23 mouse cellular contexts compared by ENCODE assay signal in genomic region chr17:64615420-64615819, GRCm38 (mm10). TPM values are rescaled to one million over a fixed set of nuclear protein-coding genes. Genes with fewer than 3 reads are reported as not detected.
DNase-seq lines count a peak whose midpoint lies in the region; ATAC-seq and TF ChIP-seq lines count a peak whose summit lies in the region.
"Had no signal": no experiment of that assay in that cellular context is flagged by ENCODE, and none has a peak within 500 bp of the region (broad histone marks: within the 10 kb centered on the region; RNA-seq: fewer than 3 reads in every experiment).

No protein-coding gene starts in this region.

- H3K9ac ChIP-seq in heart, adult 2 months (ENCODE audit: low read depth, low read length): no peak overlapping the region
- no peak overlapping the region; the same call in 1 of the 2 replicates for H3K9ac ChIP-seq in liver, adult 2 months (ENCODE audit: low read depth, low read length)
- H3K9ac ChIP-seq in liver, embryonic 12.5 days: no peak overlapping the region
- no peak overlapping the region for H3K9ac ChIP-seq in hindbrain, embryonic 16.5 days (ENCODE audit: low read depth, low read length)
- H3K9ac ChIP-seq: forebrain, embryonic 13.5 days; heart, embryonic 12.5 days; limb, embryonic 12.5 days; liver, embryonic 15.5 days; midbrain, embryonic 12.5 days; neural tube, embryonic 15.5 days; stomach, embryonic 15.5 days had no signal

- no peak for DNase-seq in heart, adult 2 months
- no peak for DNase-seq in heart, postnatal 25 days (ENCODE audit: low spot score)
- no peak for DNase-seq in liver, adult 2 months (ENCODE audit: extremely low read depth, low read depth, low spot score)
- DNase-seq in kidney, postnatal 36 days: peak; percentile 39 to 61
- DNase-seq in right cerebral cortex, adult 2 months (ENCODE audit: low spot score in 2 of 2): no peak
- DNase-seq: adrenal gland, adult 8-10 months; cerebellum, adult 18-20 months; cerebellum, postnatal 25 days; embryo, embryonic 11 days; heart, postnatal 10 days; right cerebral cortex, postnatal 14 days; thymus, postnatal 25 days had no signal

- peaks cover 29% of the 10 kb centered on the region for H3K36me3 ChIP-seq in heart, adult 2 months (ENCODE audit: control insufficient read depth, insufficient read depth, low read length)
- peaks cover 23% of the 10 kb centered on the region for H3K36me3 ChIP-seq in liver, adult 2 months (ENCODE audit: control insufficient read depth, insufficient read depth, low read length)
- peaks cover 4% of the 10 kb centered on the region; the same call in 1 of the 2 replicates for H3K36me3 ChIP-seq in liver, embryonic 12.5 days
- H3K36me3 ChIP-seq in hindbrain, embryonic 16.5 days (ENCODE audit: control insufficient read depth, insufficient read depth, low read length): no peaks in the 10 kb centered on the region
- H3K36me3 ChIP-seq: midbrain, embryonic 12.5 days; neural tube, embryonic 15.5 days; stomach, embryonic 15.5 days had no signal

- TF ChIP-seq POLR2A in heart, adult 2 months (IDR thresholded peaks at IDR 0.05; ENCODE audit: insufficient read depth, low read depth, low read length): no peak
- no peak for TF ChIP-seq POLR2A in liver, adult 2 months (IDR thresholded peaks at IDR 0.05; ENCODE audit: extremely low read depth, insufficient read depth, low read length)

- TF ChIP-seq EP300 in heart, adult 2 months (IDR thresholded peaks at IDR 0.05; ENCODE audit: insufficient read depth, low read depth, low read length): no peak

- peaks cover 34% of the 10 kb centered on the region for H3K4me1 ChIP-seq in heart, adult 2 months (ENCODE audit: control insufficient read depth, insufficient read depth, low read length)
- H3K4me1 ChIP-seq in liver, adult 2 months (ENCODE audit: control insufficient read depth, insufficient read depth, low read length): peaks cover 55% of the 10 kb centered on the region
- peaks cover 30% of the 10 kb centered on the region for H3K4me1 ChIP-seq in liver, embryonic 12.5 days
- H3K4me1 ChIP-seq in hindbrain, embryonic 16.5 days (ENCODE audit: control insufficient read depth, insufficient read depth, low read depth, low read length): peaks cover 6% of the 10 kb centered on the region; the same call in 1 of the 2 replicates
- H3K4me1 ChIP-seq: forebrain, embryonic 13.5 days; midbrain, embryonic 12.5 days had no signal

- no peaks in the 10 kb centered on the region for H3K27me3 ChIP-seq in heart, adult 2 months (ENCODE audit: control insufficient read depth, insufficient read depth, low read length)
- no peaks in the 10 kb centered on the region for H3K27me3 ChIP-seq in liver, adult 2 months (ENCODE audit: control insufficient read depth, insufficient read depth, low read length)
- H3K27me3 ChIP-seq in liver, embryonic 12.5 days (replicated peaks): no peaks in the 10 kb centered on the region
- H3K27me3 ChIP-seq in hindbrain, embryonic 16.5 days (replicated peaks; ENCODE audit: control insufficient read depth, insufficient read depth, low read length): no peaks in the 10 kb centered on the region
- H3K27me3 ChIP-seq: forebrain, embryonic 13.5 days; heart, embryonic 12.5 days; limb, embryonic 12.5 days; liver, embryonic 15.5 days; midbrain, embryonic 12.5 days; neural tube, embryonic 15.5 days; stomach, embryonic 15.5 days had no signal

- ATAC-seq in liver, embryonic 12.5 days: no peak
- 0 out of 2 replicates have a peak, but pooled peaks have one; percentile 28 for ATAC-seq in neutrophil, adult 5-6 weeks (ENCODE audit: extremely low read depth, insufficient number of reproducible peaks, low FRiP score, poor library complexity, severe bottlenecking)
- ATAC-seq in hindbrain, embryonic 16.5 days: no peak
- ATAC-seq: forebrain, embryonic 13.5 days; lung, postnatal 0 days had no signal

- H3K79me2 ChIP-seq in heart, adult 2 months (replicated peaks; ENCODE audit: control insufficient read depth, insufficient read depth, low read length): peaks cover 4% of the 10 kb centered on the region
- H3K79me2 ChIP-seq in liver, adult 2 months (ENCODE audit: control insufficient read depth, insufficient read depth, low read length): peaks cover 53% of the 10 kb centered on the region

- H3K4me2 ChIP-seq in liver, embryonic 12.5 days: no peak overlapping the region
- no peak overlapping the region for H3K4me2 ChIP-seq in hindbrain, embryonic 16.5 days (ENCODE audit: low read length)
- H3K4me2 ChIP-seq: forebrain, embryonic 13.5 days; heart, embryonic 12.5 days; limb, embryonic 12.5 days; liver, embryonic 15.5 days; midbrain, embryonic 12.5 days; neural tube, embryonic 15.5 days; stomach, embryonic 15.5 days had no signal

- H3K4me3 ChIP-seq in heart, adult 2 months: no peak overlapping the region
- no peak overlapping the region for H3K4me3 ChIP-seq in liver, adult 2 months (ENCODE audit: insufficient read depth, low read depth, low read length)
- no peak overlapping the region for H3K4me3 ChIP-seq in liver, embryonic 12.5 days
- no peak overlapping the region for H3K4me3 ChIP-seq in hindbrain, embryonic 16.5 days (ENCODE audit: low read length)
- H3K4me3 ChIP-seq: forebrain, embryonic 13.5 days; heart, embryonic 12.5 days; limb, embryonic 12.5 days; liver, embryonic 15.5 days; midbrain, embryonic 12.5 days; neural tube, embryonic 15.5 days; stomach, embryonic 15.5 days had no signal

- intact Hi-C loops in heart, adult 2 months (cut with DNase I): no loop called here
- intact Hi-C loops in heart, postnatal 25 days (cut with DNase I): no loop called here

- 0 out of 2 replicates have a peak, but pooled peaks have one; percentile 5 for TF ChIP-seq CTCF in heart, adult 2 months (IDR thresholded peaks at IDR 0.05)
- TF ChIP-seq CTCF in liver, adult 2 months (IDR thresholded peaks at IDR 0.05; ENCODE audit: low read depth, low read length): no peak

- H3K9me3 ChIP-seq in liver, embryonic 12.5 days (replicated peaks): no peaks in the 10 kb centered on the region
- no peaks in the 10 kb centered on the region for H3K9me3 ChIP-seq in hindbrain, embryonic 16.5 days (ENCODE audit: control insufficient read depth, low read length)
- H3K9me3 ChIP-seq: forebrain, embryonic 13.5 days; heart, embryonic 12.5 days; limb, embryonic 12.5 days; liver, embryonic 15.5 days; midbrain, embryonic 12.5 days; neural tube, embryonic 15.5 days; stomach, embryonic 15.5 days had no signal

- WGBS in heart, adult 2 months: 55% methylated on average over 6 of the region's 6 CpGs
- WGBS in liver, adult 2 months: 80% methylated on average over 6 of the region's 6 CpGs
- 64% methylated on average over 6 of the region's 6 CpGs for WGBS in liver, embryonic 12.5 days (ENCODE audit: insufficient replicate concordance)
- 62% methylated on average over 6 of the region's 6 CpGs for WGBS in hindbrain, embryonic 16.5 days

- no peak overlapping the region for H3K27ac ChIP-seq in heart, adult 2 months
- peak overlapping the region; percentile 63 for H3K27ac ChIP-seq in liver, adult 2 months (replicated peaks; ENCODE audit: insufficient read depth, low read depth, low read length)
- H3K27ac ChIP-seq in liver, embryonic 12.5 days: no peak overlapping the region
- H3K27ac ChIP-seq in hindbrain, embryonic 16.5 days (ENCODE audit: low read depth, low read length): no peak overlapping the region
- H3K27ac ChIP-seq: forebrain, embryonic 13.5 days; limb, embryonic 12.5 days; liver, embryonic 15.5 days; midbrain, embryonic 12.5 days; neural tube, embryonic 15.5 days; stomach, embryonic 15.5 days had no signal

RNA-seq across cellular contexts. Expression of gene Man2a1, which starts 14.9 kb away (rescaled TPM):
- 10 to 100 TPM; 17.2 to 18.5 TPM for total RNA-seq in heart, adult 2 months (2021)
- polyA plus RNA-seq in heart, adult 2 months (2012; rRNA removed): 4.7 and 13.7 TPM in 2 replicates
- total RNA-seq in heart, postnatal 25 days (2021): 10 to 100 TPM; 18.3 to 20.4 TPM
- total RNA-seq in liver, adult 2 months (2014; rRNA removed): 93.6 and 109 TPM in 2 replicates
- 25.4 and 34.5 TPM in 2 replicates for polyA plus RNA-seq in liver, adult 2 months (2012; rRNA removed)
- 5.9 and 7.3 TPM in 2 replicates for polyA plus RNA-seq in liver, embryonic 12.5 days (2016; fragmentation: Nextera tagmentation; extraction: Ambion mirVana)
- 59.3 and 69.0 TPM in 2 replicates for total RNA-seq in neutrophil, adult 5-6 weeks (2017)
- polyA plus RNA-seq in hindbrain, embryonic 16.5 days (2015; fragmentation: Nextera tagmentation; extraction: Ambion mirVana): 4.1 and 5.3 TPM in 2 replicates

Comparison
In these comparisons a context has a peak if more than half of its experiments do, and no peak if none do; other contexts are left out.
1. DNase-seq: peak in kidney, postnatal 36 days (2 of 2); none in heart, adult 2 months (0 of 2), heart, postnatal 25 days (single experiment), liver, adult 2 months (single experiment) and right cerebral cortex, adult 2 months (0 of 2).